Mouse (Mus musculus) cerebral cortex, adult 2 months (tissue): Measurements from ENCODE around the gene Rpl7a.

ENCODE experiments used
- WGBS: fragments of 180-500 bp; shearing (Covaris S2); methylation state at CpG from one replicate; pipeline ENCODE4 v1.1.7; 2018; 5-methylcytosine and 5-hydroxymethylcytosine counted together

Gene Rpl7a

DNA sequence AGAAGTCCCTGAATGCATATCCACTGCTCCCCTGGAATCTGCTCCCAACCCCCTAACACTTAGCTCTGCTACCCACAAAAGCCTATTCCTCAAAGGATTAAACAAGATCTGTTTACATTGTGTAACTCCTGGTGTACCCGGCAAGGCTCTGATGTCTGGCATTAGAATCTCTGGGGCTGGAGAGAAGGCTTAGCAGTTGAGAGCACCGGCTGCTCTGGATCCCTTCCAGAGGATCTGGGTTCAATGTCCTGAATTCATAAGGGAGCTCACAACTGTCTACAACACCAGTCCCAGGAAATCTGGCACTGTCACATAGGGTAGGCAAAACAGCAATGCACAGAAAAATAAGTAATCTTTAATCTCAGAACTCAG, 46.9 kb downstream of the Rpl7a start:
- 56% methylated on average over 2 of the region's 2 CpGs for WGBS

DNA sequence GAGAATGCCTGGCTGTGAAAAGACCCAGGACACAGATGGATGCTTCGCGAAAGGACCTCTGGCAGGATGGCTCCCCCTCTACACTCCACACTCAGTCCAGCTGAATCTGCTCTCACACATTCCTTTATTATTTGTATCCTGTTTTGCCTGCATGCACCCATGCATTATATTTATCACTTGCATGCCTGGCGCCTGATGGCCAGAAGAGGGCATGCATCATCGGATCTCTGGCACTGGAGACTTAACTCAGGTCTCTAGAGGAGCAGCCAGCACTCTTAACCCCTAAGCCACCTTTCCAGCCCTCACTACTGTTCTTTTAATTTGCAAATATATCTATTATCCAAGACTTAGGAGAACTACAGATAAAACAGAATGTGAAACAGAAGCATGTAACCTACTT, 50.2 kb downstream of the Rpl7a start:
- 61% methylated on average over 4 of the region's 4 CpGs for WGBS
